Mouse (Mus musculus): ENCODE data around the gene Kcnj3.

- TF ChIP-seq CTCF (IDR thresholded peaks at IDR 0.05; ENCODE audit: low read depth) (no peak), EP300 (IDR thresholded peaks at IDR 0.05; ENCODE audit: low read depth) (no peak)
Observed at GRCm38 (mm10) chr2:55558368-55558985, 122.7 kb downstream of the Kcnj3 start.

Data from heart, postnatal 0 days (tissue).